Mouse (Mus musculus): ENCODE measurements at regions not wholly inside any gene's neighbourhood (a gene's known extent, or its start where the extent isn't known, plus 50 kb on each side); places are given as distances from the start of the nearest gene placed in this dataset.

GRCm38 (mm10) chr15:62131686-62132085, 1208.9 kb upstream of the A1bg start:
- Histone ChIP-seq H3K4me1 (ENCODE audit: insufficient read depth) (no peaks in the 10 kb centered on the region; the same call in 1 of the 2 replicates), H3K4me3 (ENCODE audit: low read depth, low read length) (no peak overlapping the region), H3K4me2 (ENCODE audit: low read depth) (no peak overlapping the region), H3K36me3 (ENCODE audit: insufficient read depth) (no peaks in the 10 kb centered on the region), H3K27ac (ENCODE audit: low read depth, low read length) (no peak overlapping the region), H3K9ac (no peak overlapping the region), H3K9me3 (ENCODE audit: low read length) (no peaks in the 10 kb centered on the region), H3K27me3 (ENCODE audit: insufficient read depth, low read length) (no peaks in the 10 kb centered on the region)
- 43% methylated on average over 3 of the region's 3 CpGs for WGBS
- DNase-seq (no peak), ATAC-seq (no peak)
- TF ChIP-seq CTCF (IDR thresholded peaks at IDR 0.05; ENCODE audit: low read depth), result no peak

DNA sequence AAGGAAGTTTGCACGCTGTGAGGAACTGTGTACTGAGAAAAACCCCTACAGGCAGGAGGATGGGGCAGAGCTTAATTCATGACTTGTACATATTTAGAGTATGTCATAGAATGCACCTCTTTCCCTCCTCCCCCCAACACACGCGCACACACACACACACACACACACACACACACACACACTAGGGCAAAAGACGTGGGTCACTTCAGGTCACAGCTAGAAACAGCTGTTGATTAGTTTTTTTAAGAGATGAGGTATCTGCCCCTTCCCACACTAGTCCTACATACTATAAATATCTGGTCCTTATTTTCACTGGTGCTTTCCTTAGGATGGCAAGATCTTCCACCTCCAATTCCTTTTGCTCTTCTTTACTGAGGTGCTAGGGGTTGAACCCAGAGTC, 1207.7 kb upstream of the A1bg start:
- whole genome bisulfite sequencing, result 98% methylated on average over 4 of the region's 4 CpGs
- no peaks in the 10 kb centered on the region for H3K27me3 ChIP-seq (ENCODE audit: insufficient read depth, low read length)
- no peaks in the 10 kb centered on the region; the same call in 1 of the 2 replicates for H3K4me1 ChIP-seq (ENCODE audit: insufficient read depth)
- H3K27ac ChIP-seq (ENCODE audit: low read depth, low read length), result no peak overlapping the region
- H3K36me3 ChIP-seq (ENCODE audit: insufficient read depth), result no peaks in the 10 kb centered on the region
- DNase-seq (no peak), ATAC-seq (no peak)
- no peak for TF ChIP-seq CTCF (IDR thresholded peaks at IDR 0.05; ENCODE audit: low read depth)
- no peak overlapping the region for H3K4me3 ChIP-seq (ENCODE audit: low read depth, low read length)
- H3K4me2 ChIP-seq (ENCODE audit: low read depth), result no peak overlapping the region
- H3K9ac ChIP-seq, result no peak overlapping the region
- H3K9me3 ChIP-seq (ENCODE audit: low read length), result no peaks in the 10 kb centered on the region

GRCm38 (mm10) chr15:62128546-62129212, 1205.9 kb upstream of the A1bg start:
- WGBS, result 37% methylated on average over 11 of the region's 11 CpGs
- Histone ChIP-seq H3K4me2 (ENCODE audit: low read depth) (no peak overlapping the region), H3K27me3 (ENCODE audit: insufficient read depth, low read length) (no peaks in the 10 kb centered on the region), H3K9me3 (ENCODE audit: low read length) (no peaks in the 10 kb centered on the region), H3K4me3 (ENCODE audit: low read depth, low read length) (no peak overlapping the region), H3K4me1 (ENCODE audit: insufficient read depth) (no peaks in the 10 kb centered on the region; the same call in 1 of the 2 replicates), H3K9ac (no peak overlapping the region), H3K27ac (ENCODE audit: low read depth, low read length) (no peak overlapping the region), H3K36me3 (ENCODE audit: insufficient read depth) (no peaks in the 10 kb centered on the region)
- no peak for TF ChIP-seq CTCF (IDR thresholded peaks at IDR 0.05; ENCODE audit: low read depth)
- ATAC-seq (0 out of 2 replicates have a peak, but pooled peaks have one; percentile 29), DNase-seq (no peak)

GRCm38 (mm10) chr15:62127602-62128158, 1204.9 kb upstream of the A1bg start:
- H3K27me3 ChIP-seq (ENCODE audit: insufficient read depth, low read length), result no peaks in the 10 kb centered on the region
- no peak for TF ChIP-seq CTCF (IDR thresholded peaks at IDR 0.05; ENCODE audit: low read depth)
- no peak overlapping the region for H3K9ac ChIP-seq
- no peaks in the 10 kb centered on the region; the same call in 1 of the 2 replicates for H3K4me1 ChIP-seq (ENCODE audit: insufficient read depth)
- H3K36me3 ChIP-seq (ENCODE audit: insufficient read depth), result no peaks in the 10 kb centered on the region
- WGBS, result 20% methylated on average over 11 of the region's 11 CpGs
- H3K9me3 ChIP-seq (ENCODE audit: low read length), result no peaks in the 10 kb centered on the region
- DNase-seq (peak; percentile 26), ATAC-seq (peak; percentile 47)
- no peak overlapping the region for H3K4me2 ChIP-seq (ENCODE audit: low read depth)
- no peak overlapping the region for H3K27ac ChIP-seq (ENCODE audit: low read depth, low read length)
- no peak overlapping the region for H3K4me3 ChIP-seq (ENCODE audit: low read depth, low read length)

GRCm38 (mm10) chr15:62125718-62126117, 1202.9 kb upstream of the A1bg start:
- H3K9me3 ChIP-seq (ENCODE audit: low read length), result no peaks in the 10 kb centered on the region
- no peak overlapping the region for H3K27ac ChIP-seq (ENCODE audit: low read depth, low read length)
- no peak for ATAC-seq
- H3K4me3 ChIP-seq (ENCODE audit: low read depth, low read length), result no peak overlapping the region
- H3K36me3 ChIP-seq (ENCODE audit: insufficient read depth), result no peaks in the 10 kb centered on the region
- TF ChIP-seq CTCF (IDR thresholded peaks at IDR 0.05; ENCODE audit: low read depth), result no peak
- no peaks in the 10 kb centered on the region for H3K4me1 ChIP-seq (ENCODE audit: insufficient read depth)
- no peaks in the 10 kb centered on the region for H3K27me3 ChIP-seq (ENCODE audit: insufficient read depth, low read length)
- no peak overlapping the region for H3K9ac ChIP-seq
- no peak for DNase-seq
- WGBS, result 91% methylated on average over 7 of the region's 7 CpGs
- H3K4me2 ChIP-seq (ENCODE audit: low read depth), result no peak overlapping the region

DNA sequence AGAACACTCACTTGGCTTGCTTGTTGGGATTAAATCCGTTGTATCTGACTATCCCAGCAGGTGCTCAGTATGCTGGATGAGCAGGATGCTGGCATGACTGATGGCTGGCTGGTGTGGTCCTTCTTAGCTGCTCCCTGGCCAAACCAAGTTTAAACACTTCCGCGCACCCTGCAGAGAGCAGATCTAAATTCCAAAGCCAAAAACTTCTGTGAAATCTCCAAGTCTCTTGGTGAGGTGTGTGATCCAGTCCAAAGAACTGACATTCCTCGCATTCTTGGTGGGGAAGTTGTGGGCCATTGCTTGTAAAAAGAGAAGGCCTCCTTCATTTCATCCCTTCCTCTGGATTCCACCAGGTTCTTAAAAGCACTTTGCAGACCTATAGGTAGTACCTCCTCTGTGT, 1200.9 kb upstream of the A1bg start:
- H3K27me3 ChIP-seq (ENCODE audit: insufficient read depth, low read length), result no peaks in the 10 kb centered on the region
- no peak for ATAC-seq
- H3K9ac ChIP-seq, result no peak overlapping the region
- WGBS, result 80% methylated on average over 4 of the region's 4 CpGs
- no peak overlapping the region for H3K4me3 ChIP-seq (ENCODE audit: low read depth, low read length)
- no peak for TF ChIP-seq CTCF (IDR thresholded peaks at IDR 0.05; ENCODE audit: low read depth)
- no peaks in the 10 kb centered on the region for H3K9me3 ChIP-seq (ENCODE audit: low read length)
- H3K4me1 ChIP-seq (ENCODE audit: insufficient read depth), result no peaks in the 10 kb centered on the region
- no peak for DNase-seq
- no peak overlapping the region for H3K27ac ChIP-seq (ENCODE audit: low read depth, low read length)
- no peak overlapping the region for H3K4me2 ChIP-seq (ENCODE audit: low read depth)
- H3K36me3 ChIP-seq (ENCODE audit: insufficient read depth), result no peaks in the 10 kb centered on the region

DNA sequence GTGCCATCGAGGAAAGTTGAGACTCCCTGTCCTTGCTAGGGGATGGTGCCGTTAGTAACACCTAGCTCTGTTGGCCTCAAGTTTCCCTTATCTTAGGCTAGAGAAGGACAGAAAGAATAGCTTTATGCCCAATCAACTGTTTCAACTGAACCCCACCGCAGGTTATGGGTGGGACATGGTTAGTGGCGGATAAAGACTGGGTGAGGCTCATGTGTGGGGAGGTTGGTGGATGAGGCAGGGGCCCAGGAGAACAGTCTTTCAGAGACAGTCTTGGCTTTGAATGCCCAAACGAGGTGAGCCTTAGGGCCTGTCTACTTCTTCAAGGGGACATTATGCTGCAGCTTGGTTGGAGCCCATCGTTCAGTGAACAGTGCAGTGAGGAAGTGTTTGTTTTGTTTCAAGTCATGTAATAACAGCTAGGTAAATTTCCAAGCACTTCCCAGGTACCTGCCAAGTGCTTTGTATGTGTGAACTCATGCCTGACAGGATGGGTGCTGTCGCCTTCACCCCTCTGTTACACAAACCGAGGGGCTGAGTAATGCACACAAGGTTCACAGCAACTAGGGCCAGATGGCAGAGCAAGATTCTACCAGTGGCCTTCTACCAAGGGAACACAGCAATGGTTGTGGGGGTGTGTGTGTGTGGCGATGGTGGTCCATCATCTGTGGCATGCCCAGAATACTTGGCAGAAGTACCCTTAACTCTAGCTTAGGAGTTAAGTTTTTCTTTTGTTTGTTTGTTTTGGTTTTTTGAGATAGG, 1199.6 kb upstream of the A1bg start:
- Histone ChIP-seq H3K27ac (ENCODE audit: low read depth, low read length) (no peak overlapping the region), H3K27me3 (ENCODE audit: insufficient read depth, low read length) (no peaks in the 10 kb centered on the region), H3K9ac (no peak overlapping the region), H3K4me1 (ENCODE audit: insufficient read depth) (no peaks in the 10 kb centered on the region), H3K4me3 (ENCODE audit: low read depth, low read length) (no peak overlapping the region), H3K36me3 (ENCODE audit: insufficient read depth) (no peaks in the 10 kb centered on the region), H3K4me2 (ENCODE audit: low read depth) (no peak overlapping the region), H3K9me3 (ENCODE audit: low read length) (no peaks in the 10 kb centered on the region)
- DNase-seq (no peak), ATAC-seq (no peak)
- TF ChIP-seq CTCF (IDR thresholded peaks at IDR 0.05; ENCODE audit: low read depth), result no peak
- WGBS, result 83% methylated on average over 9 of the region's 9 CpGs
